Mouse (Mus musculus) layer of hippocampus, adult 9-11 months (tissue): ENCODE measurements around the gene Ube2cbp.

ENCODE experiments used
- DNase-seq: peaks from one replicate; pipeline ENCODE4 v3.0.0; 2022

The Ube2cbp gene

DNA sequence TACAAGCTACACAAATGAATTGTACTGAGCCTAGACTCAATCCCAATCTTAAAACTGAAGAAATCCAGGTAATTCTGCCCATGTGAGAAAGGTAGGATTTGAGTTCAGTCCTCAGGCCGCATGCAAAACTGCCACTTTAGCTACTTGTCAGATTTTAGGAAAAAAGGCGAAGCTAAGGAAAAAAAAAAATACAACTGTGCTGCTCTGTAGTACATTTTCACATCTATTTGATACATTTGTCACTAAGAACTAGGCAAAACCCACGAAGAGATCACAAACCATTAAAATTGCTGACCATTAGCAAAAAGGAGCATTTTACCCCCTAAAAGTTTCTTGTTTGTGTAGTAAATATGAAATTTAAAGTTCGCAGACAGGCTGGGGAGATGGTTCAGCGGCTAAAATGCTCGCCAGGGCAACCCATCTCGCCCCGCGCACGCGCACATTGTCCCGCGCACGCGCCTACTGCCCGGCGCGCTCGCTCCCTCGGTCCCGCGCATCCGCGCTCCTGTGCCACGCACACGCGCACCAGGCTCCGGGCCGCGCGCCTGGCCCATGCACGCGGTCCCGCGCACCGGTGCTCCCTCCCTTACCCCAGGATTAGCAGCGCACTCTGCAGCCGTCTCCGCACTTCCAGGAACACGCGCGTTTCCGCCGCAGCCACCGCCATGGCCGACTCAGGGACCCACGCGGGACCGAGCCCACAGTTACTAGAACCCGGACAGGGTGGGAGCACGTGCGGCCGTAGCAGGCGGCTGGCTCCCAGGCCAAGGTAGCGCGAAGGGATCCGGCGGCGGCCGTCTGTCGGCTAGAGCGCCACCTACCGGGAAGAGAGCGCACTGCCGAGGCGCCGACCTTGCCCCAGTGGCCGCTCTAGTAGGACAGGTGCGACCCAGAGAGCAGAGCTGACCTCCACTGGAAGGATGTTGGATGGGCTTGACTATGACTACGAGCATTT lies at the start of gene Ube2cbp:
Gene Ube2cbp (minus strand): TSS at position 800 of the 955 bp plus-strand sequence.
- peak; percentile 88 for DNase-seq

GRCm38 (mm10) chr9:86514390-86514789 lies 49.6 kb upstream of the Ube2cbp start:
- no peak for DNase-seq

- DNase-seq, result no peak
These were observed 49.0 kb upstream of the Ube2cbp start for GRCm38 (mm10) chr9:86513733-86514132.

GRCm38 (mm10) chr9:86507437-86507836 lies 42.7 kb upstream of the Ube2cbp start:
- DNase-seq, result no peak

DNA sequence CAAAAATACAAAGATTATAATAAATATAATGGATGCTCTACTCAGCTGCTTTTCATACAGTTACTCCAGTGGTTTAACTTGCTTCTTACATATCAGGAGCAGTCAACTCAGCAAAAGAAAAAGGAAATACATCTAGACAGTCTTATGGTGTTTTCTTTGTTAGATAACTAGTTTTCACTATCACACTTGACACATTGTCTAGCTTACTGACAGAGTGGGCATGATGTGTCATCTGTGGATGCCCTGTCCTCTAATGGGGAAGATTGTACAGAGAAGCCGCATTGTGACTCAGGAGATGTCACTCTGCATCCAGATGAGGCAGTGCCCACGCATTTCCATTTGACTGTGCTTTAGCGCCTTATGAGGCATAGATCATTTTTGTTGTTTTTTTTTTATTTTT lies 34.3 kb upstream of the Ube2cbp start:
- DNase-seq, result no peak

DNA sequence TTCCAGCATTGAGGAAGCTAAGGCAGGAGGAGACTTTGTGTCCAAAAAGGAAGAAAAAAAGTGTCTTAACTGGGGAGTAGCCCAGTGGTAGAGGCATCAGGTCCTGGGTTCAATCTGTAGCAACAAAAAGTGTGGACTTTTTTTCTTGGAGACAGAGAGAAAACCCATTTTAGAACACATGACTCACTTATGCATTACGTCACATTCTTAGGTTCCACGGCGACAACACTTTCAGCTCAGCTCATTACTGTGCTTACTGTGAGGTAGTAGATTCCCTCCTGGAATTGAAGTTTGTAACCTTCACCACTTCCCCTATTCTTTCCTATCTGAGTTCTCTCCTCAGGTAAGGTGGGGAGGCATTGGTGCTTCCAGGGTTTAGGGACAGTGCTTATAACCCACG lies 31.5 kb upstream of the Ube2cbp start:
- DNase-seq, result no peak

DNA sequence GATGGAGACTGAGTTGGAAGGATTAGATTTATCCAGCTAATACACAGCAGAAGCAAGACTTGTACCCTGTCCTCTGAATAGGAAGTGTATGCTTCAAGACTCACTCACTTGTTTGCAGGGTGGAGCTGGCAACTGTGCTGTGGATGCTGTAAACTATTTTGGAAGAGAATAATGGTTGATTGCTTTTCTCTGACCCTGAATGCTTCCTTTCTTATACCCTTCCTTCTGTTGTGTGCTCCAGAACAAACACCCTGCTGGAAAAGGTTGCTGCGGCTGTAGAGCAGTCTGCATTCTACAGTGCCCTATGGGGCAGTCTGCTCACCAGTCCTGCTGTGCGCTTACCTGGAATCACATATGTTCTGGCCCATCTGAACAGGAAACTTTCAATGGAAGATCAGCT lies 27.0 kb upstream of the Ube2cbp start:
- no peak for DNase-seq

GRCm38 (mm10) chr9:86482236-86482635 lies 17.5 kb upstream of the Ube2cbp start:
- DNase-seq, result no peak

DNA sequence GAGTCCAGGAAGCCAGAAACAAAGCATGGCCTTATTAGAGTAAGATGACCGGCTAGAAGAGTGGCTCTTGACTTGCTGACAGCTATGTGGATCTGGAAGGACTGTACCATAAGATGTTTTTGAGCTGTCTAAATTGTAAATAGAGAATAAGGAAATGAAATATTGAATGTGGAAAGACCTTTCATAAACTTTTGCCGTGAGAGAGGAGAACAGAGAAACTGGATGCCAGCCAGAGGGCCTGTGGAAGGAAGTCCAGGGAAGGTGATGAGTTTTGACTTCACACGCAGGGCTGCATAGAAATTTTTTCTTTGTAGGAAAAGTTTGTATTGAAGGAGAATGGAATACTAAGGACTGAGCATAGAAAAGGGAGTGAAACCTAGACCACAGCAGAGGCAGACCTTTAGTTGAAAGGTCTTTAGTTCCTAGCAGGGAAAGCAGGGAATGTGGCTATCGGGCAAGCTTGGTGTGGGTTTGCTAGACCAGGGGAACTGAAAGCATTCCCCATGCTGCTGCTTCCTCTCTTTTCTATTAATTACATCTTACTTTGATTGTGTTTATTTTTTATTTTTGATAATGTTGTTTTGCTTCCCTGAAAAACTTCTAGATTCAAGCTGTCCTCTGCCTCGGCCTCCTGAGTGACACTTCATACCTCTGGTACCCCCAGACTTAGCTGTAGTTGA lies 13.8 kb upstream of the Ube2cbp start:
- no peak for DNase-seq

DNA sequence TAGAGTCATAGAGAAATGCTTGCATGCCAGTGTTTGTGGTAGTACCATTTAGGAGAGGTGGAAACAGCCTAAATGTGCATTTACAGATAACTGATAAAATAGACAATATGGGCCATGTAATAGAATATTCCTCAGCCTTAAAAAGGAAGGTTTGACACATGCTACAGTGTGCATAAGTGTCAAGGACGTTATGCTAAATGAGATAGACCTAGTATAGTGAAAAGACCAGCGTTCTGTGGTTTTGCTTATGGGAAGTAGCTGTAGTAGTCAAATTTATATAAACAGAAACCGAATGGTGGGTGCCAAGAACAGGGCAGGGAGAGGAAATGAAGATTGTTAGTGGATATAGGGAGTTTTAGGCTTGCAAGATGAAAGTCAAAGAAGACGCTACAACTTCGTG lies 12.0 kb upstream of the Ube2cbp start:
- no peak for DNase-seq

GRCm38 (mm10) chr9:86475956-86476355 lies 11.2 kb upstream of the Ube2cbp start:
- DNase-seq, result no peak

GRCm38 (mm10) chr9:86466990-86467870 lies 2.5 kb upstream of the Ube2cbp start, which contains the start of gene Dop1a:
TSS of gene Dop1a (plus strand) at chr9:86467154.
- DNase-seq, result peak; percentile 89

GRCm38 (mm10) chr9:86453626-86454025 lies 11.1 kb downstream of the Ube2cbp start:
- no peak for DNase-seq

DNA sequence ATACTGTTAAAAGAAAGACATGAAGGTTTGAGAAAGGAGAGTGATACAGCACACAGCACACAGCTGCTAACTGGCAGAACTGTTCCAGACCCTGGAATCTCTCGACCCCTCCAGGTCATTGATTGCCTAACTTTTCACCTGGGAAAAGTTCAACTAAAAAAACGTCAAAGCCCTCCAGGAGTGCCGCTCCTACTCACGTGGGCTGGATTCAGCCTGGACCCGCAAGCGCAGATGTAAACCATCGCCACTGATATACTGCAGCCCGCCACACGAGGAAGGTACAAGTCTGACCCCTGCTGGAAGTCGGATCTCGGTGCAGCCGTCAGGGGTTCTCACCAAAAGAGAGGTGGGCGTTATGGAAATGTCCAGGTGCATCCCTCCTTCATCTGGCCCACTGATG lies 13.1 kb downstream of the Ube2cbp start:
- DNase-seq, result peak; percentile 47

- peak; percentile 60 for DNase-seq
These were observed 13.7 kb downstream of the Ube2cbp start for GRCm38 (mm10) chr9:86451094-86451493.

DNA sequence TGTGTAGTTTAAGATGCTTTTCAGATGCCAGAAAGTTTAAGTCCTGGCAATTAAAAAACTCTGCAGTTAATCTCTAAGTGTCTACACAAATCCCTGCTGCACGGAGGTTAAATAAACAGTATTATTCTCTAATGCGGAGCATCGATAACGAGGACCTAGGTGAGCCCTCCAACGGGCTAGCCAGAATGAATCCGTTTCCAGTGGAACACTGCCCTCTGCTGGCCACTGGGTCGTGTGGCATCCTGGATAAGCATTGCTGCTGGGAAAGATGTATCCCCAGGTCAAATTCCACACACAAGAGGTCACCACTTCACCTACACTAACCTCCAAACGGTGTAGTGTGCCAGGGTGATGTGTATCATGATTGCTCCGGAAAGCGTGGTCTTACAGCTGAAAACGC lies 15.2 kb downstream of the Ube2cbp start:
- peak; percentile 43 for DNase-seq

GRCm38 (mm10) chr9:86447431-86447830 lies 17.3 kb downstream of the Ube2cbp start:
- DNase-seq, result no peak

DNA sequence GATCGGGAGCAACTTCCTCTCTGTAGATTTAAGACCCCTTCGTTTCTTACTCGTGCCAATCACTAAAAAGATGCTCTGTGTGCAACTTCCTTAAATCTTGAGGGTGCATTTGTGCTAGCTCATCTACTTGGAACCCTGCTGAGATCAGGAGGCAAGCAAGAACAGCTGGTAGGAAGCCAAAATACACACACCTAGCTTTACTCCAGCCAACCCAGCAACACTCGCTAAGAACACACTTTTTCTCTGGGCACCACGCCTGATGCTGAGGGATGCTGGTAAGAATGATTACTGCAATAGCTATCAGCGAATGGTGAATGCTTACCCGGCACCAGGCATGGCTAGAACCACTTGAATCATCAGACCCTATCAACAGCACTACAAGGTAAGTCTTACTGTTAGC lies 17.9 kb downstream of the Ube2cbp start:
- no peak for DNase-seq

DNA sequence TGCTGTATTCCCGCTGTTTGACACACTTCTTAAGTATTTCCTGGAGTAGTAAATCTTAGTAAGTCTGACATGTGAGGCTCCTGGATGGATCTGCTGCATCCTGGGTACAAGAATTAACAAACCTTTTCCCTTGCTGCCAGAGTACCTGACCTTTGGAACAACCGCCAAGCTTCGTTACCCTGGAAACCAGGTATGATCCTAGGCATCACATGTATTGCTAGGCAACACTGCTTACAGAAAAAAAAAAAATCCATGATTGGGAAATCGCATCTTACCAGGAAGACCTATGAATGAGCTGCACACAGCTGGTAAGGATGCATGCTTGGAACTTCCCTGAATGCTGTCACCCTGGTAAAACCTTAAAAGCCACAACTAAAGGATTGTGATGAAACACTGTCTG lies 22.5 kb downstream of the Ube2cbp start:
- no peak for DNase-seq

- no peak for DNase-seq
These were observed 26.3 kb downstream of the Ube2cbp start for GRCm38 (mm10) chr9:86438337-86439009.

DNA sequence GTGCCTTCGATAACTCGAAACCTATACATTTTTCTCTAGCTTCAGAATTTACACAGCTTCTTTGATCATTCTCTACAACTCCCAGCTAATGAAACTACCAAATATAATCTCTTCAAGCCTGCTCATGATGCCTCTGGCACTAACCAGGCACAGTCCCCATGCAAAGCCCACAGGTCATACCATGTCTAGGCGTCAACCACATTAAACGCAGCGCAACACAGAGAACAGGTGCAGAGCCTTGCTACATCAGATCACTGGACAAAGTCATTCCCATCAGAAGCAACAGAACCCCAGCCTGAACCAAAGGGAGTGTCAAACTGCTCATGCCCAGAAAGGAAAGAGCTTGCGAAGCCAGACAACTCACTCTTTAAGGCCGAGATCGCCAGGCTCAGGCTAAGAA lies 28.1 kb downstream of the Ube2cbp start:
- DNase-seq, result no peak

GRCm38 (mm10) chr9:86435510-86435909 lies 29.2 kb downstream of the Ube2cbp start:
- DNase-seq, result no peak
